Mouse (Mus musculus): ENCODE data around the gene Kansl1.

DNA sequence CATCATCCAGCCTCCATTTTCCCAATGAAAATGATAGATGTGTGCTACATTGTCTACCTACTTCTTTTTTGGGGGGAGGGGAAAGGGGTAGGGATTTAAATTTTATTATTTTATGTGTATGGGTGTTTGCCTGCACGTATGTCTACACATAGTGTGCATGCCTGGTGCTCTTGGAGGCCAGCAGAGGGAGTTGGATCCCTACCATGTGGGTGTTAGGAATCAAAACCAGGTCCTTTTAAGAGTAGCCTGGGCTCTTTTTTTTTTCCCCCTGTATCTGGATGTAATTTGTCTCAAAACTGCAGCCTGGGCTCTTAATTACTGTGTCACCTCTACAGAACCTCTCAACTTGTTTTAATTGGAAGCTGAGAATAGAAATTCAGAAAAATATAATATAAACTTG is 89.0 kb downstream of the Kansl1 start:
- TF ChIP-seq GATA1 (IDR thresholded peaks at IDR 0.05; ENCODE audit: borderline replicate concordance, low read length) (no peak), FLI1 (IDR thresholded peaks at IDR 0.05; ENCODE audit: low read length) (no peak)
